Mouse (Mus musculus) neural tube, embryonic 12.5 days (tissue): ENCODE data around the gene Dnah3. TPM values are rescaled to one million over a fixed set of nuclear protein-coding genes. Genes with fewer than 3 reads are reported as not detected.
A peak's percentile ranks its signal among the peaks of the same experiment; 100 is the strongest.

Experiments
- ATAC-seq: fragments of 200-750 bp; cut with Nextera tagmentation; 2 replicates; pipeline ENCODE4 v1.8.0; 2017; ENCODE audit warnings: low read depth, mild to moderate bottlenecking, moderate TSS enrichment, moderate library complexity; ENCODE audit not compliant: low FRiP score
- H3K27ac ChIP-seq: fragments of 300-500 bp; sonication (generic); 2 replicates; pipeline ENCODE4 v1.5.1; 2016
- H3K27me3 ChIP-seq: fragments of 300-500 bp; sonication (generic); replicated peaks from 2 replicates; pipeline ENCODE4 v1.6.1; 2016; ENCODE audit warnings: mild to moderate bottlenecking
- H3K36me3 ChIP-seq: fragments of 300-500 bp; sonication (generic); 2 replicates; pipeline ENCODE4 v1.6.1; 2016; ENCODE audit warnings: mild to moderate bottlenecking
- H3K4me1 ChIP-seq: fragments of 300-500 bp; sonication (generic); 2 replicates; pipeline ENCODE4 v1.6.1; 2016
- H3K4me2 ChIP-seq: fragments of 300-500 bp; sonication (generic); replicated peaks from 2 replicates; pipeline ENCODE4 v1.6.1; 2016; ENCODE audit warnings: mild to moderate bottlenecking
- H3K4me3 ChIP-seq: fragments of 300-500 bp; sonication (generic); 2 replicates; pipeline ENCODE4 v1.5.1; 2016
- H3K9ac ChIP-seq: fragments of 300-500 bp; sonication (generic); 2 replicates; pipeline ENCODE4 v1.6.1; 2016; ENCODE audit warnings: mild to moderate bottlenecking
- H3K9me3 ChIP-seq: fragments of 300-500 bp; sonication (generic); 2 replicates; pipeline ENCODE4 v1.6.1; 2016; ENCODE audit warnings: mild to moderate bottlenecking
- WGBS: fragments of 180-500 bp; shearing (Covaris S2); methylation state at CpG from one replicate; pipeline ENCODE4 v1.1.7; 2016; 5-methylcytosine and 5-hydroxymethylcytosine counted together
- polyA plus RNA-seq: library from polyadenylated mRNA; unstranded; fragments of >200 nt; fragmentation: Nextera tagmentation; extraction: Ambion mirVana; gene quantifications from 2 replicates; pipeline ENCODE4 v1.2.1, GENCODE M21; 2016

The Dnah3 gene
- polyA plus RNA-seq, 1 experiment from 2014 or later, result not detected

DNA sequence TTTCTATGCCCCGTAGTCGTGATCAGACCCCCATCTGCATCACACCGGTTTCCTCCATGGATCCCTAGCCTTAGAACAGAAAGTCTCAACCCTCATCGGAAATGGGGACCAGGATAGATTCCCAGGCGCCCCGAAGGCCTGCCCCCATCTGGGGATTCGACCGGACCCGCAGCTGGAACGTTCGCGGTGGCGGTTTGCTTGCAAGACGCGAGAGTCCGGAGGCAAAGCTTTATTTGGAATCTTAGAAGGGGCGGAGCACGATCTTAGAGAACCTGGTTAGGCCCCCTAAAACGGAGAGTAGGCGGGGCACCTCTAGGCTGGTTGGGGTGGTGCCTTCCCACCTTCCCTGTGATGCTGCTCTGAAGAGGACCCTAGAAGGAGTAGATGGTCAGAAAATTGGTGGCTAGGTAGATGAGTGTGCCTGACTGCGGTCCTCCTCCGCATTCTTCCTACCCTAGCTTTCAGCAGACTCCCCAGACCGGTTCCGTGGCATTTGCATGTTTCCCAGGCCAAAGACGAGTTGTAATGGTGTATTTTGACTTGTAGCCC, 8.0 kb upstream of the Dnah3 start:
- peak overlapping the region; percentile 75 for H3K4me2 ChIP-seq
- no peaks in the 10 kb centered on the region for H3K36me3 ChIP-seq
- no peaks in the 10 kb centered on the region for H3K9me3 ChIP-seq
- 0 out of 2 replicates have a peak, but pooled peaks cover 7% of the 10 kb centered on the region for H3K27me3 ChIP-seq
- WGBS, result 3% methylated on average over 25 of the region's 25 CpGs
- peak overlapping the region; percentile 51 for H3K9ac ChIP-seq
- H3K4me3 ChIP-seq, result peak overlapping the region; percentile 60
- ATAC-seq, result 0 out of 2 replicates have a peak, but pooled peaks have one; percentile 18
- peaks cover 16% of the 10 kb centered on the region for H3K4me1 ChIP-seq
- H3K27ac ChIP-seq, result no peak overlapping the region

DNA sequence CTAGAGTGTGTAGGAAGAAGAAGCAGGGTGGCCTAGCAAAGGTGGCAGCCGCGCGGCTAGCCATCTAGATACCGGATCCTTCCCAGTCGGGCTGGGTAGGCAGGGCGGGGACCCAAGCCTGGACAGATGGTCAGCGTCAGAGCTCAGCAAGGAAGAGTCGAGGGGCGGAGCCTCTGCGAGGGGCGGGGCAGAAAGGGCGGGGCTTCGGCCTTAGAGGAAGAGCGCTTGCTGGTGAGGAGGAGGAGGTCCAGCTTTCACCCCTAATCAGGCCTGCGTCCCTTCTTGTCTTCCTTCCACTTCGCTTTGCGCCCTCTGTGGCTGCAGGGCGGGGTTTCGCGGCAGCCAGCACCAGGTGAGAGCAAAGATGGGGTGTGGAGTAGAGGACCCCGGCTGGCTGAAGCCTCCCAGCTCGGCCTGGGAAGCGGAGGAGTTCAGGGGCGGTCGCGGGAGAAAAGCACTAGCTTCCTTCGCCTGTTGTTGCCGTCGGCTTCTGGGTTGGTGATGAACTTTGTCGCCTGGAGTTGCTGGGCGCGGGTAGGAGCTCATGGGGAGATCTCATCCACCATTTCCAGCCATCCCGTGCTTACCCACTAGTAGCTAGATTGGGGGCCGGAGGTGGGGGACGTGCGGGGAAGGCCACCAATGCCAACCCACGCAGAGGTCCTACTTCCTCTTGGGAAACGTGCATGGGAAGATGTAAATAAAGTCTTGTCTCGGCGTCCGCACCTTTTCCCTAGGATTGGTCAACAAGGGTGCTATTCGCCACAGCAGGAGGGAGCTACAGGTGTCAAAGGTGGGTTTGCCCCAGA, 7.3 kb upstream of the Dnah3 start, which contains the start of gene Tmem159:
Gene Tmem159 (plus strand): TSS at position 190 of the 809 bp plus-strand sequence.
- peak within 1 kb of the TSS; percentile 75 for H3K4me2 ChIP-seq
- no peaks in the 10 kb centered on the region for H3K9me3 ChIP-seq
- H3K4me1 ChIP-seq, result peaks cover 16% of the 10 kb centered on the region
- peak within 1 kb of the TSS; percentile 60 for H3K4me3 ChIP-seq
- H3K27ac ChIP-seq, result no peak within 1 kb of the TSS
- ATAC-seq, result peak; percentile 85
- no peaks in the 10 kb centered on the region for H3K36me3 ChIP-seq
- peak within 1 kb of the TSS; percentile 51 for H3K9ac ChIP-seq
- WGBS, result under 1% methylated on average over 41 of the region's 42 CpGs
- 0 out of 2 replicates have a peak, but pooled peaks cover 7% of the 10 kb centered on the region for H3K27me3 ChIP-seq

DNA sequence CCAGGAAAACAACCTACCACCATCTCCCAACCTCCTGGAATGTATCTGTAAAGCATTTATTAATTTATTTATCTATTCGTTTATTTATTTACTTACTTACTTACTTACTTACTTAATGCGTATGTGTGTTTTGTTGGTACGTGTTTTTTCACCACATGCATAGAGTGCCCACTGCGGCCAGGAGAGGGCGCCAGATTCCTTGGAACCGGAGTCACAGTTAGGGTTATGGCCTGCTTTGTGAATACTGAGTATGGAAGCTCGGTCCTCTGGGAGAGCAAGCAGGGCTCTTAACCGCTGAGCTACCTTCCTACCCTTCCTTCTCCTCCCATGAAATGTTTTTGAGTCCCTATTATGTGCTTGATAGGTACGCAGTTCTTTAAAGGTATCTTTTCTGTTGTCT, 3.3 kb upstream of the Dnah3 start:
- Histone ChIP-seq H3K4me3 (no peak overlapping the region), H3K27ac (no peak overlapping the region), H3K36me3 (no peaks in the 10 kb centered on the region), H3K9me3 (no peaks in the 10 kb centered on the region), H3K9ac (no peak overlapping the region), H3K4me2 (no peak overlapping the region), H3K4me1 (peaks cover 15% of the 10 kb centered on the region), H3K27me3 (0 out of 2 replicates have a peak, but pooled peaks cover 7% of the 10 kb centered on the region)
- 19% methylated on average over 9 of the region's 9 CpGs for WGBS
- ATAC-seq, result no peak

DNA sequence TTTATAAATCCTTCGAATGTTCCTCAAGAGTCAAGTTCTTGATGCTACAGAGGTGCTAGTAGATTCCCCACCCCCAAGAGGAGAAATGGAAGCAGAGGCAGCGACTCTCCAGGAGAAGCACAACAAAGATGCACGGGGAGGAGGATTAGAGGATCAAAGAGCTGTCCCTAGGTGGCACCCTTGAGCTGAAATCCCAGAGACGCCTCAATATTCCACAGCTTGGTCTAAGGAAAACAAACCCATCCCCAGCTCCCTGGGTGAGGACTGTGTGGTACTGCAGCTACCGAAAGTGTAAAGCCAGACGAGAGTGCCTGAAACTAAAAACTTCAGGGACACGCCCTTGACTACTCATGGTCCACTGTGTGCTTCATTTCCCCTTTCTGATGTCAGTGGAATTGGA, 2.8 kb upstream of the Dnah3 start:
- Histone ChIP-seq H3K36me3 (no peaks in the 10 kb centered on the region), H3K27ac (no peak overlapping the region), H3K27me3 (0 out of 2 replicates have a peak, but pooled peaks cover 7% of the 10 kb centered on the region), H3K4me3 (no peak overlapping the region), H3K4me2 (no peak overlapping the region), H3K9me3 (no peaks in the 10 kb centered on the region), H3K4me1 (peaks cover 9% of the 10 kb centered on the region), H3K9ac (no peak overlapping the region)
- 5% methylated on average over 7 of the region's 7 CpGs for WGBS
- ATAC-seq, result peak; percentile 45

DNA sequence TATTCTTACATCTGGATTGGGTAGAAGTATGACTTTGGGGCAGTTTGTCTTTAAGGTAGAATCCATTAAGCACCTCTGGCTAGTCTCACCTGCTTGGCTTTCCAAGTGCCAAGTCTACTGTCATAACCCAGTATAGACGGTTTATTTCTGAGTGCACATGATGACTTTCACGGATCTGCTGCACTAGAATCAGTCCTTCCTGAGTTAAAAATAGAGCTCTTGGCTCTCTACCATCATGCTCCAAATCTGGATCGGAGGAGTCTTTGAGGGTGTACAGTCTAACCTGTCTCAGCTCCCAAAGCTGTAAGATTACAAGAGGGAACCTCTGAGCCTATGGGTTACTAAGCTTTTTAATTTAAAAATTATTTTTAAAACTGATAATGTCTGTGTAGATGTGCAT, 864 bp downstream of the Dnah3 start:
- H3K4me1 ChIP-seq, result no peaks in the 10 kb centered on the region
- no peak for ATAC-seq
- WGBS, result 95% methylated on average over 3 of the region's 3 CpGs

DNA sequence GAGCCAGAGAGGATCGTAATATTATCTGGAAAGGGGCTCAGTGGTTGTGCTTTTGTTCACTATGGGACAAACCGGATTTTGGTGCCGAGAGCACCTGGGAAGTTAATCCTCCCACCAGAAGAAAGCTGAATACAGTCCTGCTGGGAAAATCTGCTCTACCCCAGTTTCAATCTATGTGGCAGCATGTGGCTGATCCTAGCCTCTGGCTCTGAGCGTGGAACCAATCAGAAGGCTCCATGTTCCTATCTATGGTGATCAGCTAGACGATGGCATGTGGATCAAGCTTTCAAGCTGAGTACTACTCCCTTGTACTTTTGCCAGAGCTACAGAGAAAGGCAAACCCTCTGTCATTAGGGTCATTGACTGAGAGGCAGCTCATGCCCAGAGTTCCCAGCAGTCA, 2.0 kb downstream of the Dnah3 start:
- no peak for ATAC-seq
- Histone ChIP-seq H3K4me1 (no peaks in the 10 kb centered on the region), H3K27me3 (no peaks in the 10 kb centered on the region), H3K36me3 (no peaks in the 10 kb centered on the region), H3K4me2 (no peak overlapping the region), H3K4me3 (no peak overlapping the region), H3K9me3 (no peaks in the 10 kb centered on the region), H3K27ac (no peak overlapping the region), H3K9ac (no peak overlapping the region)
- 63% methylated on average over 5 of the region's 5 CpGs for WGBS

More for the DNA sequence above, 864 bp downstream of the Dnah3 start:
- H3K4me3 ChIP-seq, result no peak overlapping the region
- H3K27me3 ChIP-seq, result no peaks in the 10 kb centered on the region
- H3K36me3 ChIP-seq, result no peaks in the 10 kb centered on the region
- H3K9me3 ChIP-seq, result no peaks in the 10 kb centered on the region
- no peak overlapping the region for H3K9ac ChIP-seq
- H3K27ac ChIP-seq, result no peak overlapping the region
- H3K4me2 ChIP-seq, result no peak overlapping the region

DNA sequence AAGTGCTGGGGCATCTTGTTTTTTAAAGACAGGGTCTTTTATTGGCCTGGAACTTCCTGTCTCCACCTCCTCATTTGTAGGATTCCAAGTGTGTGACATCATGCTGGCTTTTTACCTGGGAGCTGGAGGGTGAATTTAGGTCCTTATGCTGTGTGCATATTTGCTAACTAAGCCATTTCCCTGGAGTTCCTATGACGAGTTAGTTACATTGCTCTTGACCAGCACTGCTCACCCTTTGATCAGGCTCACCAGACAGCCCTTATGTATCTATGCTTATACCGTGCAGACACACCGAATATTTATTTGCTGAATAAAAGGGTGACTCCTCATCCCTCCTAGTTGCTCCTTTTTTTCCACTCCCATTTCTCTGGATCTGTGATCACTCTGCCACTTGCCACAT, 14.9 kb downstream of the Dnah3 start:
- H3K4me1 ChIP-seq, result no peaks in the 10 kb centered on the region
- no peak overlapping the region for H3K4me2 ChIP-seq
- no peaks in the 10 kb centered on the region for H3K27me3 ChIP-seq
- WGBS, result 75% methylated on average over 3 of the region's 3 CpGs
- no peaks in the 10 kb centered on the region for H3K36me3 ChIP-seq
- no peaks in the 10 kb centered on the region for H3K9me3 ChIP-seq
- no peak overlapping the region for H3K27ac ChIP-seq
- no peak overlapping the region for H3K4me3 ChIP-seq
- no peak overlapping the region for H3K9ac ChIP-seq
- ATAC-seq, result no peak

DNA sequence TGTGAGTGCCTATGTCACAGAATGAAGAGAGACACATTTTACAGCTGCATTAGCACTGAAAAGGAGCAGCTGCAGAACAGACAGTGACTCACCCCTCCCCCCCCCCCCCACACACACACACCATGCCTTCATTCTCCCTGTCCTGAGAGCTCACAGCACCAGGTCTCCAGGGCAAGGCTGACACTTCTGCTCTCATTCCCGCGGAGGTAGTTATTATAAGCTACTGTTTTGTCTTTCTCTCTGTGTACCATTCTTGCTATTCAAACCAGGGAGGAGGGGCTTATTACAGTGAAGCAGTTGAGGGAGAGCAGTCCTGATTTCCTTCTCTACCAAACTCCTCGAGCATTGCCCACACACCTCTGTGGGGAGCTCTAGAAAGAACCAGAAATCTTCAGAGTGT, 25.9 kb downstream of the Dnah3 start:
- Histone ChIP-seq H3K9me3 (no peaks in the 10 kb centered on the region), H3K27ac (no peak overlapping the region), H3K4me3 (no peak overlapping the region), H3K9ac (no peak overlapping the region), H3K36me3 (no peaks in the 10 kb centered on the region), H3K27me3 (no peaks in the 10 kb centered on the region), H3K4me1 (0 out of 2 replicates have a peak, but pooled peaks cover 4% of the 10 kb centered on the region), H3K4me2 (0 out of 2 replicates have a peak overlapping the region, but pooled peaks have one; percentile 24)
- 16% methylated on average over 3 of the region's 3 CpGs for WGBS
- ATAC-seq, result peak; percentile 84

DNA sequence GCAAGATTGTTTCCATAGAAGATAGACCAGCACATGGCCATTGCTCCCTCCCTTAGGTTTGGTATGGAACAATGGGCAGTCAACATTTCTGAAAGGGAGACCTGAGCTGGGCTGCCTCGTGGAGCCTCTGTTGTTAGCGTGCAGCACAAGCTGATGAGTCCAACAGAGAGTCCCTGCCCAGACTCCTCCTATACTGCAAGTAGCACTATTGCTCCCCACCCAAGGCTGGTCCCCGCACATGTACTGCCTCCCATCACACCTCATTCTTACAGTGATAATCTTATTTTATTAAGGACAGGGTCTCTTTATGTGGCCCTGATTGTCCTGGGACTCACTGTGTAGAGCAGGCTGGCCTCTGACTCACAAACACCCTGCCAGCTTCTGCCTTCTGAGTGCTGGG, 27.0 kb downstream of the Dnah3 start:
- 0 out of 2 replicates have a peak, but pooled peaks cover 4% of the 10 kb centered on the region for H3K4me1 ChIP-seq
- no peak for ATAC-seq

DNA sequence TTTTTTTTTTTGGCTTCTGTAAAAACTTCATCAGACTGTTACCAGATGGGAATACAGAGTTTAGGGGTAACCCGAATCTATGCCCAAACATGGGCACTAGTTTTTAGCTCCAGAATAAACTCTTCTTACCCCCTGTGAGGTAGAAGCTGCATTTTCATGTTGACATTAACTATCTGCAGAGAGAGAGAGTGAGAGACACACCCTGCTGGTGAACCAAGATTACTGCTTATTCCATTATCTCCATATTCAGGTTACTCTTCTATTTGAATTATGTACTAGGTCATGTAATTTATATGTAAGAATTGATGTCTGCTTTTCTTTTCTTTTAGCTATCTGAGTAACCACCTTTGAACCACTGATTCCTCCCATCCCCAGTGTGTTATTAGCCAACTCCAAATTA, 31.0 kb downstream of the Dnah3 start:
- H3K4me2 ChIP-seq, result no peak overlapping the region
- H3K9me3 ChIP-seq, result no peaks in the 10 kb centered on the region
- no peak overlapping the region for H3K27ac ChIP-seq
- 88% methylated on average over 1 of the region's 1 CpGs for WGBS
- no peaks in the 10 kb centered on the region for H3K36me3 ChIP-seq
- ATAC-seq, result no peak
- no peak overlapping the region for H3K9ac ChIP-seq
- H3K4me1 ChIP-seq, result 0 out of 2 replicates have a peak, but pooled peaks cover 1% of the 10 kb centered on the region
- H3K27me3 ChIP-seq, result no peaks in the 10 kb centered on the region
- H3K4me3 ChIP-seq, result no peak overlapping the region

More for the DNA sequence above, 27.0 kb downstream of the Dnah3 start:
- 77% methylated on average over 3 of the region's 3 CpGs for WGBS
- H3K9ac ChIP-seq, result no peak overlapping the region
- no peak overlapping the region for H3K4me2 ChIP-seq
- no peak overlapping the region for H3K4me3 ChIP-seq
- H3K27me3 ChIP-seq, result no peaks in the 10 kb centered on the region
- H3K36me3 ChIP-seq, result no peaks in the 10 kb centered on the region
- no peaks in the 10 kb centered on the region for H3K9me3 ChIP-seq
- H3K27ac ChIP-seq, result no peak overlapping the region

DNA sequence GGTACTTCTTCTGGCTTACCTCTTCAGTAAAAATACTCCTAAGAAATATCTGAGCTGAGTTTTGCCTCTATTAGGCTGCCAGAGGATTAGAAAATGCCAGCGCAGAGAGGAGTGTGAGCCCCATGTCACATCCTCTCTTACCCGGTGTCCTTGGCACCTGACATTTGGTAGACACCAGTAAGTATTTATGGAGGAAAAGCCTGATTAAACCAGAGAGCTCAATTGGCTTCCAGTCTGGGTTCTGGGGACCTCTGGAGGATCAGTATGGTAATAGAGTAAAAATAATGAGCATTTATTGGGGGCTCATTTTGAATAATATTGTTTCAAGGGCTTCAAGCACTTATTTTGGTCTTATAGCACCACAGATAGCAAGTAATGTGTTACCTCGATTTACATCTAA, 39.6 kb downstream of the Dnah3 start:
- H3K4me2 ChIP-seq, result no peak overlapping the region
- no peaks in the 10 kb centered on the region for H3K36me3 ChIP-seq
- no peak overlapping the region for H3K27ac ChIP-seq
- H3K9me3 ChIP-seq, result no peaks in the 10 kb centered on the region
- WGBS, result 88% methylated on average over 3 of the region's 3 CpGs
- no peak for ATAC-seq
- H3K27me3 ChIP-seq, result no peaks in the 10 kb centered on the region
- H3K4me1 ChIP-seq, result no peaks in the 10 kb centered on the region
- H3K4me3 ChIP-seq, result no peak overlapping the region
- H3K9ac ChIP-seq, result no peak overlapping the region

DNA sequence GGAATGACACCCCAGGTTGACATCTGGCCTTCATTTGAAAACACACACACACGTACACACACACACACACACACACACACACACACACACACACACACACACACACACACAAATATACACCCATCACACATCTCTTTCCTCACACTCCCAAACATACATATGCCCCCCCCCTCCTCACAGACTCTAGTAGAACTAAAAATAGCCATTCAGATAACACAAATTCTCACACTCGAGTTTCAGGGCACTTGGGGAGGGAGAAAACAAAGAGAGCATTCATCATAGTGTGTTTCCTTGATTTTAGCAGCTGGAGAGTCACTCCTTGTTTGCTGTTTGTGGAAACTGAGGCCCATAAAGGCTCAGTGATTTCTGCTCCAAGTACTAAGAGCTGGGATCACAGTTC, 41.1 kb downstream of the Dnah3 start:
- no peaks in the 10 kb centered on the region for H3K4me1 ChIP-seq
- H3K27ac ChIP-seq, result no peak overlapping the region
- WGBS, result 36% methylated on average over 2 of the region's 2 CpGs
- no peaks in the 10 kb centered on the region for H3K27me3 ChIP-seq
- H3K9ac ChIP-seq, result no peak overlapping the region
- no peaks in the 10 kb centered on the region for H3K36me3 ChIP-seq
- ATAC-seq, result no peak
- H3K4me3 ChIP-seq, result no peak overlapping the region
- H3K9me3 ChIP-seq, result no peaks in the 10 kb centered on the region
- no peak overlapping the region for H3K4me2 ChIP-seq
